Mouse (Mus musculus): ENCODE data around the gene Fntb. TPM values are rescaled to one million over a fixed set of nuclear protein-coding genes. Genes with fewer than 3 reads are reported as not detected.
"Not testable (repeated sequence)": the region's sequence is repeated elsewhere in the genome, so short reads cannot be mapped to it uniquely, and the experiment has no call there.

The Fntb gene
- polyA plus RNA-seq, 1 experiment, result 29.0 TPM

DNA sequence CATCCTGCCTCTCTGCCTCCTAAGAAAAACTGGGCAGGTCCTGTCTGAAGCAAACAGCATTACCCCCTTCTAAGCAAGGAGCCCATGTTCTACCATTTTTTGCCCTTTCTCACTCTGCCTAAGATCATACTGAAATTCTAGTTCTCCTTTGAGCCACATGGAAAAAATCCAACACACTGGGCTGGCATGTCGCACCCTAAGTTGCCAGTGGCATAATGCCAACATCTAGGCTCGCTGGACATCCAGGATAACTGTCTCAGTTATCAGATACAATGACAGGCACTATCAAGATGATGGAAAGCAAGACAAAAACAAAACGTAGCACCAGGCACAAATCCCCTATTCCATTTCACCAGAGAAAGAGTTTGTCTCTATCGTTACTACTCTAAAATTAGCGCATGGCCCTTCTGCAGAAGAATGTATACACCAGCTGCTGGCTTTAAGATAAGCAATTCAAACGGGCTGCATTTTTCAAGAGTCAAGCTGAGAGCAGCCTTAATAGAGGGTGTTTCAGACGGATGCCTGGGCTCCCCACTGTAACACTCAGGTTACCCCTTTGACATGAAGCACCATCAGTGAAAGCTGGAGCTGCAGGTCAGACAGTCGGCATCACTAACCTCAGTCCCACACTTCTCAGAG, 25.2 kb downstream of the Fntb start:
- Histone ChIP-seq H3K4me1 (ENCODE audit: control insufficient read depth, insufficient read depth, low read length) (no peaks in the 10 kb centered on the region), H3K4me3 (replicated peaks; ENCODE audit: extremely low read depth, low read depth, low read length) (no peak overlapping the region)
- WGBS, result 18% methylated on average over 8 of the region's 8 CpGs
- DNase-seq, result no peak
- TF ChIP-seq CTCF (IDR thresholded peaks at IDR 0.05; ENCODE audit: insufficient read depth, low read length), result no peak
- TF ChIP-seq POLR2A (IDR thresholded peaks at IDR 0.05; ENCODE audit: borderline replicate concordance, extremely low read depth, low read depth, low read length), result no peak

DNA sequence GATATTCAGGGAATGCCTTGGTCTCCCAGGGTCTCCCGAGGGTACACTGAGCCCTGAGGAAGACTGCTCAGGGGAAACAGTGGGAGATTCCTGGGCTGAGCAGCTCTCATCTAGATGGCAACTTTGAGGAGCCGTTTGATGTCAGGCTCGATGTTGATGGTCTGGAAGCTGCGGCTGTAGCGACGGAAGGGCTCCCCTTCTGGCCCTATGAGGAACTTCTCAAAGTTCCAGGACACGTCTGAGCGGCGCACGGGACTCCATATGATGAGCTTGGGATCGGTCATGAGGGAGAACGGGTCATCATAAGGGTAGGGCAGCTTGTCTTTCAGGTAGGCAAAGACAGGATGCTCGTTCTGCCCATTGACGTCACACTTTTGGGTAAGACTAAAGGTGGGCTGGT, 27.2 kb downstream of the Fntb start:
- 55% methylated on average over 14 of the region's 14 CpGs for WGBS
- not testable (repeated sequence) for H3K4me3 ChIP-seq (replicated peaks; ENCODE audit: extremely low read depth, low read depth, low read length); H3K4me1 ChIP-seq (ENCODE audit: control insufficient read depth, insufficient read depth, low read length); DNase-seq

DNA sequence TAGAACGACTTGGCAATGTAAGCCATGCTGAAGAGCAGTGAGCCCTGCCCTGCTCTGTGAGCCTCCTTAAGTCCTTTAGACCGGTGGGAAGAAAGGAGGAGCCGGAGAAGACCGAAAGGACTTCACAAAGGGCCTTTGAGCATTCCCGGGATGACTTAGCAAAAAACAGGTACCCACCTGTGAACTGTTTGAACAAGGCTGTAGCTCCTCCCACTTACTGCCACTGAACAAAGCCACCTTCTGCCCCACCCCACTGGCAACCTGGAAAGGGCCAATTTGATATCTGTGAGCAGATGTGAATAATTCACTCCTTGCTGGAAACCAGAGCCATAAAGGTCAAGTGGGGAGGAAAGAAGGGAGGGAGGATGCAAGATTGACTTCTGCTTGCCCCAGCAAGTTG, 30.0 kb downstream of the Fntb start, which contains the start of gene Gpx2:
Gpx2 (minus strand) TSS at position 205 of the 400 bp plus-strand sequence.
- TF ChIP-seq POLR2A (IDR thresholded peaks at IDR 0.05; ENCODE audit: borderline replicate concordance, extremely low read depth, low read depth, low read length), result no peak
- 58% methylated on average over 5 of the region's 5 CpGs for WGBS
- Histone ChIP-seq H3K4me3 (replicated peaks; ENCODE audit: extremely low read depth, low read depth, low read length) (peak within 1 kb of the TSS; percentile 42), H3K4me1 (ENCODE audit: control insufficient read depth, insufficient read depth, low read length) (no peaks in the 10 kb centered on the region)
- DNase-seq, result no peak

DNA sequence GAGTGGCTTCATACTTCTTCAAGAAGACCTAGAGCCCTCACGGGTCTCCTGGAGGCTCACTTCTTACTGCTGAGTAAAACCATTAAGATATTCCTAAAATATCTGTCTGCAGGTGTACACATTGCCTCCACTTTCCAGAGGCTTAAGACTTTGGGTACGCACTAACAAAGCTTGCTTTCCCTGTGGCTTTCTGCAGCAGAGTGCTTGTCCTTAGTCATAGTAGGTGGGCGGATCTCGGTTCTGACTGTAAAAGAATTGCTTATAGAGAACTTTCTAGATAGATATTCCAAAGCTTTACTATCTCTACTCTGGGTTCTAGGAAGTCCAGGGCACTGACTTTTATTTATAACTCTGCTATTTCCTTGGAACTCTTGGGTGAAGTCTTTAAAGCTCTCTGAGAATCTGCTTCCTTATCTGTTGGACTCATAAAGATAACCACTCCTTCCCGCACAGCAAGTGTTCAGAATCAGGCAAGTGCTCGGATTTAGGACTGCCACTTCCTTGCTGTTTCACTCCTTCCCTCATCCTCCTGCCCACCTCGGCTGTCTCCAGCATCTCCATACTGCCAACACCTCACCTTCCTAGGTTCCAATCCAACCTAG, 31.6 kb downstream of the Fntb start:
- TF ChIP-seq POLR2A (IDR thresholded peaks at IDR 0.05; ENCODE audit: borderline replicate concordance, extremely low read depth, low read depth, low read length), result no peak
- H3K4me1 ChIP-seq (ENCODE audit: control insufficient read depth, insufficient read depth, low read length), result no peaks in the 10 kb centered on the region
- H3K4me3 ChIP-seq (replicated peaks; ENCODE audit: extremely low read depth, low read depth, low read length), result no peak overlapping the region
- no peak for DNase-seq
- WGBS, result 71% methylated on average over 7 of the region's 7 CpGs

DNA sequence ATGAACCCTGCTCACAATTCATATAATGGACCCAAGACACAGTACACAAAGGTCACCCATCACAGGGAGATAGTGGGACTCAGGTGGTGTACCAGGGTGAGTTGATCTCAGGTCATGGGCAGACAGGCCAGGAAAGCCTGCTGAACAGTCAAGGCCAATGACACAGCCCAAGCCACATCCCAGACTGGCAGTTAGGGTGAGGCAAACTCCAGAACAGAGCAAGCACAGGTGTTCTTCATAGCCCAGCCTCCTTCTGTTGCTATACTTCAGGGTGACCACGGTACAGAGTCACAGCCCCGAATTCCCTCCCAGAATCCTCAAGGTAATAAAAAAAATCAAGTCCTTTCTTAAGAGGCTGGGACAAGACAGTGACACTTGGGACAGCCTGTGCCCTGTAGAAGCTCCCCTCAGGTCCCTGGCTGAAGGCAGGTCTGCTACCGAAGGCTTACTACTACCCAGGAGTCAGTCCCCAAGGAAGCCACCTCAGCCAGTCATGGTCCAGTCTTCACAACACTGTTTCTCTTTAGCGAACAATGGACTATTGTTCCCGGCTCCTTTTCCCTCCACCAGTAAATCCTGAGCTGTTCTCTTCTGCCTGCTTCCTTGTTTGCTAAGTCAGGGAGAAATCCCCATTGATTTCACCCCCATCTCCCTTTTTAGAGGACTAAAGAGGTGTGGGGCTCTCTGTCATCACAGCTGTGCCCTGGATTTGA, 32.8 kb downstream of the Fntb start:
- Histone ChIP-seq H3K4me1 (ENCODE audit: control insufficient read depth, insufficient read depth, low read length) (no peaks in the 10 kb centered on the region), H3K4me3 (replicated peaks; ENCODE audit: extremely low read depth, low read depth, low read length) (no peak overlapping the region)
- WGBS, result 60% methylated on average over 5 of the region's 5 CpGs
- DNase-seq, result no peak
- TF ChIP-seq CTCF (IDR thresholded peaks at IDR 0.05; ENCODE audit: insufficient read depth, low read length), result no peak
- no peak for TF ChIP-seq POLR2A (IDR thresholded peaks at IDR 0.05; ENCODE audit: borderline replicate concordance, extremely low read depth, low read depth, low read length)

DNA sequence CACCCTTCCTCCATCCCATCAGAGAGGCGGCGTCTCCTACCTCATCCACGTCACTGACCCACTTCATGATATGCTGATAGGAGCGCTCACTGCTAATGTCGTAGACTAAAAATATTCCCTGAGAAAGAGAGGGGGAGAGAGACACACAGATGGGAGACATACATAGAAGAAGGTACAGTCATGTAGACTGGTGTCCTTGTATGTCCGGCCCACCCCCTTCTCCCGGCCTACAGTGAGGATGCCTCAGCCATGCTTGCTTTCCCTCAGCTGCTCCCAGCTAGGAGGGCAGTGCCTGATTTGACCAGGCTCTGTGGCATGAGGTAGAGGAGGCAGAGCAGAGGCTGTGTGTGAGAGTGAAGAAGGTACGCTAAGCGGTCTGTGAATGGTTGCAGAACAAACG, 37.6 kb downstream of the Fntb start:
- H3K4me1 ChIP-seq (ENCODE audit: control insufficient read depth, insufficient read depth, low read length), result no peaks in the 10 kb centered on the region
- H3K4me3 ChIP-seq (replicated peaks; ENCODE audit: extremely low read depth, low read depth, low read length), result no peak overlapping the region
- TF ChIP-seq CTCF (IDR thresholded peaks at IDR 0.05; ENCODE audit: insufficient read depth, low read length) (no peak), POLR2A (IDR thresholded peaks at IDR 0.05; ENCODE audit: borderline replicate concordance, extremely low read depth, low read depth, low read length) (no peak)
- WGBS, result 86% methylated on average over 10 of the region's 10 CpGs
- no peak for DNase-seq

DNA sequence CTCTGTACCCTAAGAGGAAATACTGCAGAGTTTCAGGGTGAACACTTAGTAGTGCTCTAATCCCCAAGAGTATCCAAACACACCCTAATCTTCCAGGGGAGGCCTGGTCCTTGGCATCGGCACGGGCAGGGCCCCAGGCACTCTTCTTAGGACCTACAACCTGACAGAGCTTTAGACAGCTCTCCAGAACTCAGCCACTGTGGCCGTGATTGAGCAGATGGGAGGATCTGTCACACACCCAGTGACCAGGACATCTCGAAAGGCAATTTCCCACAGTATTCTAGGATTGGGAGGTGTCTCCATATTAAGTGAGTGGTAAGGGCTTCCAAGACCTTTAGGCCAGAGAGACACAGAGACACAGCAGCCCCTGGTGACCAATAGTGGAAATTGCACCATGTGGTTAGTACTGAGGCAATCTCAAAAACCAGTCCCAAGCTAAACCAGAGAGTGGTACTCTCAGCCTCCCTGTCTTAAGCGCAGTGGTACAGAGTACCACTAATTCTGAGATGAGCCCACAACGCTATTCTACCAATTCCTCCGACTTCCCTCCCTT, 38.4 kb downstream of the Fntb start:
- 51% methylated on average over 7 of the region's 7 CpGs for WGBS
- Histone ChIP-seq H3K4me3 (replicated peaks; ENCODE audit: extremely low read depth, low read depth, low read length) (no peak overlapping the region), H3K4me1 (ENCODE audit: control insufficient read depth, insufficient read depth, low read length) (no peaks in the 10 kb centered on the region)
- TF ChIP-seq CTCF (IDR thresholded peaks at IDR 0.05; ENCODE audit: insufficient read depth, low read length) (peak; percentile 51), POLR2A (IDR thresholded peaks at IDR 0.05; ENCODE audit: borderline replicate concordance, extremely low read depth, low read depth, low read length) (no peak)
- DNase-seq, result no peak

DNA sequence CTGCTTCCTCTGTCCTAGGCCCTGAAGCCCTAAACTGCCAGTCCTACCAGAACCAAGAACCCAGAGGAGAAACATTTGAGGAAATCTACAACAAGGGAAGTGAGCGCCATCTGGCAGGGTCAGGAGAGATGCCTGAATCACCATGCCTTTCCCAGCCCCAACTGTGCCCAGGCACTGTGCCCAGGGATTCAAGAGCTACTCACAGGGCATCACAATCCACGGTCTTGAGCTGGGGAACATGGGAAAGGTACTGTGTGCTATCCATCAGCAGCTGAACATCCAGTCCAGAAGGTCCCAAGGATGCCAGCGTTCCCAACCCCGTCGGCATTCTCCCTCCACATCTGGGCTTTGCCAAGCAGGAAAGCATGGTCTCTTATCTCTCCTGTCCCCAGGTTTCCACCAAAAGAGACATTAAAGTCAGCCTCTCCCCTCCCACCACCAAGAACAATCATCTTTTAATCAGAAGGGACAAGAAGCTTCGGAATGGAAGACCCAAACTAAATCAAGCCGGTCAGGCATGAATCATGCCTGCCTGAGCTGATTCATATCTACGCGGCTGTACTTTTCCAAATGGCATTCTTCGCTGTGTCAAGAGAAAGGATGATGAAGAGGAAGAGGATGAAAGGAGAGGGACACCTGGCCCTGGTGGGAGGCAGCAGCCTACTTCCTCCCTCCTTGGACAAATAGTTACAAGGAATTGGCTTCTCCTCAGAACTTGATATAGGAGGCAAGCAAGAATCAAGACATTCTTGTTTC, 39.8 kb downstream of the Fntb start:
- TF ChIP-seq CTCF (IDR thresholded peaks at IDR 0.05; ENCODE audit: insufficient read depth, low read length) (no peak), POLR2A (IDR thresholded peaks at IDR 0.05; ENCODE audit: borderline replicate concordance, extremely low read depth, low read depth, low read length) (no peak)
- Histone ChIP-seq H3K4me3 (replicated peaks; ENCODE audit: extremely low read depth, low read depth, low read length) (no peak overlapping the region), H3K4me1 (ENCODE audit: control insufficient read depth, insufficient read depth, low read length) (no peaks in the 10 kb centered on the region)
- WGBS, result 80% methylated on average over 10 of the region's 10 CpGs
- no peak for DNase-seq

DNA sequence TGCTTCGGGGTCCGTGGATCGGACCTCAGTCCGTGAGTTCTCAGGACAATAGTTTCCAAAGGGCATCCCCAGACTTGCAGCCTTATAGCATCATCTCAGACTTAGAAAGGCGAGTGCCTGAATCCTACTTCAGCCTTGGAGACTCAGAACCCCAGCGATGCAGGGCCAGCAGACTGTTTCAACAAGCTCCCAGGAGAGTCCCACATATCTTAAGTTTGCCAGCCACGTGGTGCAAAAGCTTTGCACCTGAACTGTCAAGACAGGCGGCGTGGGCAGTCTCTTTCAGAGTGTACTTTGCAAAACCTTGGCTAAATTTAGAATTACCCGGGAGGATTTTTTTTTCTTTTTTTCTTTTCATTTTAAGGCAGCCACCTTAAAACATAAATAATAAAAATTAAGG, 42.4 kb downstream of the Fntb start:
- Histone ChIP-seq H3K4me1 (ENCODE audit: control insufficient read depth, insufficient read depth, low read length) (no peaks in the 10 kb centered on the region), H3K4me3 (replicated peaks; ENCODE audit: extremely low read depth, low read depth, low read length) (no peak overlapping the region)
- WGBS, result 73% methylated on average over 10 of the region's 10 CpGs
- no peak for DNase-seq
- TF ChIP-seq CTCF (IDR thresholded peaks at IDR 0.05; ENCODE audit: insufficient read depth, low read length), result no peak
- no peak for TF ChIP-seq POLR2A (IDR thresholded peaks at IDR 0.05; ENCODE audit: borderline replicate concordance, extremely low read depth, low read depth, low read length)
